Comparison of ENCODE assay signal across 8 mouse cellular contexts in the genomic region with DNA sequence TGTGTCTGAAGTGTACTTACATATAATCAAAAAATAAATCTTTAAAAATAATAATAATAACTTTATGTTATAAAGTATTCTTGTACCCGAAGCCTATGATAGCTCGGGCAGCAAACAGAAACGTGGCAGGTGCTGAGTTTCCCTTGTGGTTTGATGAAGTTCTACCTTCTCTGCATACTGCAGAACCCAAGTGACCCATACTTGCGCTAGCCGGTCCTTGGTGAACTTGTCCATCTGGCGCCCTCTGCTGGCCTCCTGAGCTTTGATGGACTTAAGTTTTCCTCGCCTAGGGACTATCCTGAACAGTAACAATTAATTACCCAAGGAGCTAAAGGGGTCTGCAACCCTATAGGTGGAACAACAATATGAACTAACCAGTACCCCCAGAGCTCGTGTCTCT. TPM values are rescaled to one million over a fixed set of nuclear protein-coding genes. Genes with fewer than 3 reads are reported as not detected.
DNase-seq lines count a peak whose midpoint lies in the region; ATAC-seq and TF ChIP-seq lines count a peak whose summit lies in the region.

No protein-coding gene starts in this region.

- H3K79me2 ChIP-seq in heart, adult 2 months (replicated peaks; ENCODE audit: control insufficient read depth, insufficient read depth, low read length), result no peaks in the 10 kb centered on the region

- WGBS in heart, adult 2 months, result 36% methylated on average over 8 of the region's 8 CpGs
- 46% methylated on average over 8 of the region's 8 CpGs for WGBS in neural tube, embryonic 11.5 days

- no peak overlapping the region for H3K4me2 ChIP-seq in neural tube, embryonic 11.5 days (ENCODE audit: low read depth)

- no peaks in the 10 kb centered on the region for H3K4me1 ChIP-seq in heart, adult 2 months (ENCODE audit: control insufficient read depth, insufficient read depth, low read length)
- H3K4me1 ChIP-seq in neural tube, embryonic 11.5 days (ENCODE audit: control insufficient read depth, insufficient read depth, low read length), result no peaks in the 10 kb centered on the region

- ATAC-seq in neural tube, embryonic 11.5 days (ENCODE audit: insufficient read depth, low FRiP score, low TSS enrichment), result no peak

- no peaks in the 10 kb centered on the region for H3K27me3 ChIP-seq in heart, adult 2 months (ENCODE audit: control insufficient read depth, insufficient read depth, low read length)
- H3K27me3 ChIP-seq in neural tube, embryonic 11.5 days (ENCODE audit: control insufficient read depth, insufficient read depth, low read length), result no peaks in the 10 kb centered on the region

- no peak for TF ChIP-seq POLR2A in heart, adult 2 months (IDR thresholded peaks at IDR 0.05; ENCODE audit: insufficient read depth, low read depth, low read length)

- intact Hi-C loops in heart, adult 2 months (cut with DNase I), result loop anchor here (1.0 to 10.0 kb wide), 3 partner anchors 48 to 211 kb away; no protein-coding TSS in a partner anchor

- peak; percentile 74 for TF ChIP-seq CTCF in heart, adult 2 months (IDR thresholded peaks at IDR 0.05)

- DNase-seq in gastrocnemius, adult 18-20 months (ENCODE audit: low spot score), result peak; percentile 76
- no peak for DNase-seq in gastrocnemius, postnatal 25 days
- DNase-seq in ES-CJ7 (ENCODE audit: low read depth, low spot score), result peak; percentile 81
- DNase-seq in cerebellum, adult 8-10 months, result peak; percentile 77
- DNase-seq in heart, adult 2 months, result peak; percentile 54 to 74
- DNase-seq in layer of hippocampus, adult 9-11 months, result peak; percentile 39
- DNase-seq in neural tube, embryonic 11.5 days (ENCODE audit: low spot score), result peak; percentile 60
- DNase-seq in urinary bladder, adult 18-20 months (ENCODE audit: low spot score in 2 of 2), result peak; percentile 35 to 61

- TF ChIP-seq EP300 in heart, adult 2 months (IDR thresholded peaks at IDR 0.05; ENCODE audit: insufficient read depth, low read depth, low read length), result no peak

- no peak overlapping the region for H3K4me3 ChIP-seq in heart, adult 2 months
- H3K4me3 ChIP-seq in neural tube, embryonic 11.5 days (ENCODE audit: low read depth, low read length), result no peak overlapping the region

- no peaks in the 10 kb centered on the region for H3K9me3 ChIP-seq in neural tube, embryonic 11.5 days (ENCODE audit: control insufficient read depth, low read length)

- no peaks in the 10 kb centered on the region for H3K36me3 ChIP-seq in heart, adult 2 months (ENCODE audit: control insufficient read depth, insufficient read depth, low read length)
- H3K36me3 ChIP-seq in neural tube, embryonic 11.5 days (ENCODE audit: control insufficient read depth, insufficient read depth, low read length), result no peaks in the 10 kb centered on the region

- no peak overlapping the region for H3K27ac ChIP-seq in heart, adult 2 months
- H3K27ac ChIP-seq in neural tube, embryonic 11.5 days (ENCODE audit: low read depth, low read length), result no peak overlapping the region

- H3K9ac ChIP-seq in heart, adult 2 months (ENCODE audit: low read depth, low read length), result no peak overlapping the region
- H3K9ac ChIP-seq in neural tube, embryonic 11.5 days (ENCODE audit: low read length), result no peak overlapping the region

RNA-seq across cellular contexts. Expression of gene Prkaa2, which starts 12.7 kb away (rescaled TPM):
- total RNA-seq in gastrocnemius, adult 18-20 months (2021), result 100 to 1,000 TPM; 134 to 146 TPM
- total RNA-seq in gastrocnemius, postnatal 25 days (2021), result 100 to 1,000 TPM; 105 to 119 TPM
- 10 to 100 TPM; 76.5 to 84.3 TPM for total RNA-seq in heart, adult 2 months (2021)
- polyA plus RNA-seq in heart, adult 2 months (2012; rRNA removed), result 21.6 and 48.2 TPM in 2 replicates
- polyA plus RNA-seq in neural tube, embryonic 11.5 days (2014; fragmentation: Nextera tagmentation; extraction: Ambion mirVana), result 5.0 and 5.7 TPM in 2 replicates

RNA-seq across cellular contexts. Expression of gene Plpp3, which starts 34.7 kb away (rescaled TPM):
- total RNA-seq in gastrocnemius, adult 18-20 months (2021), result 10 to 100 TPM; 42.6 to 62.5 TPM
- 10 to 100 TPM; 43.7 to 50.2 TPM for total RNA-seq in gastrocnemius, postnatal 25 days (2021)
- 10 to 100 TPM; 64.8 to 74.0 TPM for total RNA-seq in heart, adult 2 months (2021)
- polyA plus RNA-seq in heart, adult 2 months (2012; rRNA removed), result 76.9 and 92.0 TPM in 2 replicates
- 48.3 and 48.9 TPM in 2 replicates for polyA plus RNA-seq in neural tube, embryonic 11.5 days (2014; fragmentation: Nextera tagmentation; extraction: Ambion mirVana)
